Mouse (Mus musculus) MEL (cell line): ENCODE data around the gene Cuta.

Source experiments
- CHD1 ChIP-seq: IDR thresholded peaks from 2 replicates; pipeline ENCODE4 v1.6.1; 2012; ENCODE audit warnings: low read depth, mild to moderate bottlenecking, inconsistent platforms, low read length, improper control_type of control experiment
- CTCF ChIP-seq, 3 experiments: IDR thresholded peaks in 2 of 3; conservative IDR thresholded peaks in 1 of 3; 2 replicates each; pipeline ENCODE4 v1.5.1; 2011 to 2012; ENCODE audit warnings: low read length in 3 of 3, low read depth in 2 of 3, mild to moderate bottlenecking in 2 of 3, improper control_type of control experiment in 1 of 3, inconsistent platforms in 1 of 3, mixed read lengths in 1 of 3, moderate library complexity in 1 of 3; ENCODE audit not compliant: control insufficient read depth in 1 of 3, insufficient read depth in 1 of 3, poor library complexity in 1 of 3, severe bottlenecking in 1 of 3
- EP300 ChIP-seq, 2 experiments: IDR thresholded peaks; 2 replicates each; pipeline ENCODE4 v1.6.1; 2011; ENCODE audit warnings: improper control_type of control experiment in 2 of 2, low read length in 2 of 2, low read depth in 1 of 2, mild to moderate bottlenecking in 1 of 2
- GATA1 ChIP-seq: IDR thresholded peaks from 2 replicates; pipeline ENCODE4 v1.6.1; 2011; ENCODE audit warnings: low read depth, low read length, improper control_type of control experiment
- MAFK ChIP-seq: IDR thresholded peaks from 2 replicates; pipeline ENCODE4 v1.6.1; 2011; ENCODE audit warnings: low read depth, mild to moderate bottlenecking, low read length, improper control_type of control experiment, borderline replicate concordance
- MYC ChIP-seq: IDR thresholded peaks from 2 replicates; pipeline ENCODE4 v1.6.1; 2011; ENCODE audit warnings: low read depth, mild to moderate bottlenecking, low read length, improper control_type of control experiment, moderate library complexity
- NRF1 ChIP-seq: IDR thresholded peaks from 2 replicates; pipeline ENCODE4 v1.6.1; 2014; ENCODE audit warnings: low read depth, mild to moderate bottlenecking, inconsistent platforms, low read length, improper control_type of control experiment, moderate library complexity; ENCODE audit not compliant: poor library complexity, insufficient read depth, severe bottlenecking
- POLR2A ChIP-seq, 2 experiments: IDR thresholded peaks; 2 replicates each; pipeline ENCODE4 v1.6.1; 2011 to 2012; ENCODE audit warnings: low read length in 2 of 2, mild to moderate bottlenecking in 2 of 2, control low read depth in 1 of 2, improper control_type of control experiment in 1 of 2, low read depth in 1 of 2, moderate library complexity in 1 of 2; ENCODE audit not compliant: control insufficient read depth in 1 of 2, insufficient read depth in 1 of 2, poor library complexity in 1 of 2
- SIN3A ChIP-seq: IDR thresholded peaks from 2 replicates; pipeline ENCODE4 v1.6.1; 2012; ENCODE audit warnings: low read length, improper control_type of control experiment, inconsistent platforms
- SMC3 ChIP-seq: IDR thresholded peaks from 2 replicates; pipeline ENCODE4 v1.6.1; 2011; ENCODE audit warnings: low read depth, low read length, improper control_type of control experiment
- TAL1 ChIP-seq: IDR thresholded peaks from 2 replicates; pipeline ENCODE4 v1.6.1; 2012; ENCODE audit warnings: mild to moderate bottlenecking, inconsistent platforms, low read length, moderate library complexity, mixed read lengths
- TCF12 ChIP-seq: IDR thresholded peaks from 2 replicates; pipeline ENCODE4 v1.6.1; 2014; ENCODE audit warnings: low read depth, mild to moderate bottlenecking, inconsistent platforms, low read length, improper control_type of control experiment, moderate library complexity
- USF1 ChIP-seq: IDR thresholded peaks from 2 replicates; pipeline ENCODE4 v1.6.1; 2014; ENCODE audit warnings: low read depth, mild to moderate bottlenecking, inconsistent platforms, low read length, improper control_type of control experiment, moderate library complexity

GRCm38 (mm10) chr17:26936921-26937695 lies 2.3 kb downstream of the Cuta start:
- TF ChIP-seq CTCF (IDR thresholded peaks at IDR 0.05 in 2 of 3, conservative IDR thresholded peaks at IDR 0.05 in 1 of 3; ENCODE audit: control insufficient read depth in 1 of 3, insufficient read depth in 1 of 3, low read depth in 2 of 3, low read length in 3 of 3, poor library complexity in 1 of 3, severe bottlenecking in 1 of 3) (no peak), TCF12 (no peak), CHD1 (no peak), SMC3 (no peak), TAL1 (no peak), POLR2A (IDR thresholded peaks at IDR 0.05; ENCODE audit: control insufficient read depth in 1 of 2, insufficient read depth in 1 of 2, low read depth in 1 of 2, low read length in 2 of 2, poor library complexity in 1 of 2) (no peak), EP300 (IDR thresholded peaks at IDR 0.05; ENCODE audit: low read depth in 1 of 2, low read length in 2 of 2) (no peak), SIN3A (no peak), MAFK (no peak), USF1 (no peak), NRF1 (no peak), MYC (no peak), GATA1 (no peak)
